Mouse (Mus musculus): Measurements from ENCODE around the gene Btnl6. TPM values are rescaled to one million over a fixed set of nuclear protein-coding genes. Genes with fewer than 3 reads are reported as not detected.
"Not testable (repeated sequence)": the region's sequence is repeated elsewhere in the genome, so short reads cannot be mapped to it uniquely, and the experiment has no call there.

The Btnl6 gene
- polyA plus RNA-seq, 1 experiment from 2014 or later, result not detected

DNA sequence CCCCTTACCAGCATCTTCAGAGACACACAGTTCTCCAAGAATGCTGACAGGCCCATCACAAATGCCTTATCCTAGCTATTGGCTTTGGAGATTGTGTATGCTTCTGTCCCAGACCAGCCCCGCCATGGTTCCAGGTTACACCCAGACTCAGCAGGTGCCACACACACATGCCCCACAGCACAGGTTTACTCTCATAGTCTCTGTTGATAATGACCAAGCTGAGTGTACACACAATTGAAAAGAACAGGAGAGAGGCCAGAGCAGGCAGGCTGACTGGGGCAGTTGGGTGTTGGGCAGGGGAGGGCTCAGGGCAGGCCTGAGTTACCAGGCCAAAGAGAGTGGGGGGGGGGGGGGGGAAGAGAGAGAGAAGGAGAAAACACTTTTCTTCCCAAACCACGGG is 40.7 kb downstream of the Btnl6 start:
- WGBS, result 88% methylated on average over 1 of the region's 2 CpGs
- Histone ChIP-seq H3K4me2 (ENCODE audit: low read depth, low read length) (no peak overlapping the region), H3K4me1 (replicated peaks; ENCODE audit: control insufficient read depth, insufficient read depth, low read length) (no peaks in the 10 kb centered on the region), H3K9ac (ENCODE audit: low read length) (no peak overlapping the region), H3K36me3 (ENCODE audit: control insufficient read depth, insufficient read depth, low read length) (no peaks in the 10 kb centered on the region), H3K27me3 (ENCODE audit: control insufficient read depth, insufficient read depth, low read depth, low read length) (no peaks in the 10 kb centered on the region), H3K9me3 (ENCODE audit: control insufficient read depth, low read length) (no peaks in the 10 kb centered on the region), H3K4me3 (ENCODE audit: low read length) (no peak overlapping the region), H3K27ac (ENCODE audit: low read length) (no peak overlapping the region)
- no peak for ATAC-seq (ENCODE audit: low read depth)

DNA sequence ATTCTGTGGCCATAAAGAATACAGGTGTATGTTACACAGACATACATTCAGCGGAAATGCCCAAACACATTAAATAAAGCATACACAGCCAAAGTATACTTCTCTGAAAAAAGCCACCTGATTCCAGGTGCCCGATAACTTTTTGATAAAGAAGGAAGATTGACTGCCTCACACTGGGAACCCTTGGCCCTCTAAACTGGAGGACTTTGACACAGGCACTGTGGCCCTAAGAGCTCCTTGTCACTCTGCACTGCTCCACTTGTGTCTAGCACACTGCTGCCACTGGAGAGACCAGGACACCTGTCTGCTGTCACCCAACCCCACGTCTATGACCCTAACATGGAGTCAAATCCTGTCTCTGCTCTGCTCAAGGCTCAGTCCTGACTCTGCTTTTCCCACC is 42.1 kb downstream of the Btnl6 start:
- Histone ChIP-seq H3K4me1 (replicated peaks; ENCODE audit: control insufficient read depth, insufficient read depth, low read length) (no peaks in the 10 kb centered on the region), H3K36me3 (ENCODE audit: control insufficient read depth, insufficient read depth, low read length) (no peaks in the 10 kb centered on the region), H3K27ac (ENCODE audit: low read length) (no peak overlapping the region), H3K9me3 (ENCODE audit: control insufficient read depth, low read length) (no peaks in the 10 kb centered on the region), H3K27me3 (ENCODE audit: control insufficient read depth, insufficient read depth, low read depth, low read length) (no peaks in the 10 kb centered on the region), H3K4me3 (ENCODE audit: low read length) (no peak overlapping the region), H3K9ac (ENCODE audit: low read length) (no peak overlapping the region), H3K4me2 (ENCODE audit: low read depth, low read length) (no peak overlapping the region)
- WGBS, result 67% methylated on average over 3 of the region's 3 CpGs
- ATAC-seq (ENCODE audit: low read depth), result no peak

DNA sequence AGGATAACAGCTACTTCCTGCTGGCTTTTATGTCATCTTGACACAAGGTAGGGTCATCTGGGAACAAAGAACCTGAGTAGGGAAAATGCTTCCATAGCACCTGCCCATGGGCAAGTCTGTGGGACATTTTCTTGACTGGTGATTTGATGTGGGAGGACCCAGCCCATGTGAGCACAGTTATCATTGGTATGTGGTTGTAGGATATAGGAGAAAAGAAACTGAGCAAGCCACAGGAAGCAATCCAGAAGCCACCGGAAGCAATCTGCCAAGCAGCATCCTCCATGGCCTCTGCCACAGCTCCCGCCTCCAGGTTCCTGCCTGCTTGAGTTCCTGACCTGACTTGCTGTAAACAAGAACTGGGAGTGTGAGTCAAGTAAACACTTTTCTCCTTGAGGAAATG is 46.7 kb downstream of the Btnl6 start:
- 61% methylated on average over 2 of the region's 2 CpGs for WGBS
- no peak for ATAC-seq (ENCODE audit: low read depth)
- H3K9ac ChIP-seq (ENCODE audit: low read length), result no peak overlapping the region
- H3K4me2 ChIP-seq (ENCODE audit: low read depth, low read length), result no peak overlapping the region
- no peaks in the 10 kb centered on the region for H3K27me3 ChIP-seq (ENCODE audit: control insufficient read depth, insufficient read depth, low read depth, low read length)
- no peak overlapping the region for H3K27ac ChIP-seq (ENCODE audit: low read length)
- H3K9me3 ChIP-seq (ENCODE audit: control insufficient read depth, low read length), result no peaks in the 10 kb centered on the region
- no peaks in the 10 kb centered on the region for H3K36me3 ChIP-seq (ENCODE audit: control insufficient read depth, insufficient read depth, low read length)
- H3K4me3 ChIP-seq (ENCODE audit: low read length), result no peak overlapping the region
- no peaks in the 10 kb centered on the region for H3K4me1 ChIP-seq (replicated peaks; ENCODE audit: control insufficient read depth, insufficient read depth, low read length)

DNA sequence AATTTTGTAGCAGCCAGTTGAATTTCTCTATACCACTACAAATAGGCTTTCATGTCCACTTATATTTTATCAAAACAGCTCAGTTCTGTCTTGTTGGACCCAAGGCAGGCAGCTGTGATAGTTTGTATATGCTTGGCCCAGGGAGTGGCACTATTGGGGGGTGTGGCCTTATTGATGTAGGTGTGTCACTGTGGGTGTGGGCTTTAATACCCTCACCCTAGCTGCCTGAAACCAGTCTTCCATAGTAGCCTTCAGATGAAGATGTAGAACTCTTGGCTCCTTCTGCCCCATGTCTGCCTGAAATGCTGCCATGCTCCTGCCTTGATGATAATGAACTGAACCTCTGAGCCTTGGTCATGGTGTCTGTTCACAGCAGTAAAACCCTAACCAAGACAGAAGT is 51.2 kb downstream of the Btnl6 start:
- ATAC-seq (ENCODE audit: low read depth), result not testable (repeated sequence)

DNA sequence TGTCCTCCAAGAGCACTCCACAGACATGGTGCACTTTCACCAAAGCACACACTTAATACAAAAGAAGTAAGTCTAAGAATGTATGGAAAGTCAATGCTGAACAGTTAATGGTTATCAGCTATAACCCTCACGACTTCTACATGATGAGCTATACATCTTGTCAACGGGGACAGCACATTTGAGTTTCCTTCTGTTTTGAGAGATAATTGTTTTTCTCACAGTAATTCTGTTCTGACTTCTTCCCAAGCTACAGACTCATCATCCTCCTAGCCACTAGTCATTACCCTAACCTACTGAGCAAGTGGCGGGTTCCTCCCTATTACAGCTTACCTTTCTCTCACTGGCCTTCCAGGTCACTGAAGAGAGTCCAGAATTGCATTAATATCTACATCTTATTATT is 57.9 kb downstream of the Btnl6 start:
- ATAC-seq (ENCODE audit: low read depth), result no peak
- Histone ChIP-seq H3K36me3 (ENCODE audit: control insufficient read depth, insufficient read depth, low read length) (no peaks in the 10 kb centered on the region), H3K27me3 (ENCODE audit: control insufficient read depth, insufficient read depth, low read depth, low read length) (no peaks in the 10 kb centered on the region), H3K4me3 (ENCODE audit: low read length) (no peak overlapping the region), H3K27ac (ENCODE audit: low read length) (no peak overlapping the region), H3K9me3 (ENCODE audit: control insufficient read depth, low read length) (no peaks in the 10 kb centered on the region), H3K4me1 (replicated peaks; ENCODE audit: control insufficient read depth, insufficient read depth, low read length) (peaks cover 3% of the 10 kb centered on the region; the same call in 1 of the 2 replicates), H3K9ac (ENCODE audit: low read length) (no peak overlapping the region), H3K4me2 (ENCODE audit: low read depth, low read length) (no peak overlapping the region)
- 75% methylated on average over 3 of the region's 3 CpGs for WGBS

More for the DNA sequence above, 51.2 kb downstream of the Btnl6 start:
- H3K27me3 ChIP-seq (ENCODE audit: control insufficient read depth, insufficient read depth, low read depth, low read length); H3K9me3 ChIP-seq (ENCODE audit: control insufficient read depth, low read length); H3K4me1 ChIP-seq (replicated peaks; ENCODE audit: control insufficient read depth, insufficient read depth, low read length); H3K4me2 ChIP-seq (ENCODE audit: low read depth, low read length); H3K9ac ChIP-seq (ENCODE audit: low read length); H3K27ac ChIP-seq (ENCODE audit: low read length); H3K36me3 ChIP-seq (ENCODE audit: control insufficient read depth, insufficient read depth, low read length); H3K4me3 ChIP-seq (ENCODE audit: low read length): not testable (repeated sequence)

Other genes starting within 250 kb of the Btnl6 start
- gene H2-Aa, start 229.5 kb downstream of the Btnl6 start, polyA plus RNA-seq (2015; fragmentation: Nextera tagmentation; extraction: Ambion mirVana), result 9.0 and 18.1 TPM in 2 replicates
- 6.5 and 13.5 TPM in 2 replicates for gene H2-Eb1, start 211.5 kb downstream of the Btnl6 start, polyA plus RNA-seq (2015; fragmentation: Nextera tagmentation; extraction: Ambion mirVana)
- 0.04 TPM in 1 of 2 replicates, not detected in the other for gene H2-Eb2, start 191.7 kb downstream of the Btnl6 start, polyA plus RNA-seq (2015; fragmentation: Nextera tagmentation; extraction: Ambion mirVana)
- 0.09 TPM in 1 of 2 replicates, not detected in the other for gene Btnl2, start 162.5 kb downstream of the Btnl6 start, polyA plus RNA-seq (2015; fragmentation: Nextera tagmentation; extraction: Ambion mirVana)
- gene Btnl1, start 140.2 kb downstream of the Btnl6 start, polyA plus RNA-seq (2015; fragmentation: Nextera tagmentation; extraction: Ambion mirVana), result not detected in 2 replicates
- gene BC051142, start 118.5 kb downstream of the Btnl6 start, polyA plus RNA-seq (2015; fragmentation: Nextera tagmentation; extraction: Ambion mirVana), result 0.44 TPM in 1 of 2 replicates, not detected in the other
- not detected in 2 replicates for gene Btnl4, start 40.0 kb downstream of the Btnl6 start, polyA plus RNA-seq (2015; fragmentation: Nextera tagmentation; extraction: Ambion mirVana)
- gene Notch4, start 46.9 kb upstream of the Btnl6 start, polyA plus RNA-seq (2015; fragmentation: Nextera tagmentation; extraction: Ambion mirVana), result 9.2 and 10.2 TPM in 2 replicates
- 15.4 and 18.3 TPM in 2 replicates for gene Gpsm3, start 72.5 kb upstream of the Btnl6 start, polyA plus RNA-seq (2015; fragmentation: Nextera tagmentation; extraction: Ambion mirVana)
- 8.5 and 11.4 TPM in 2 replicates for gene Pbx2, start 73.9 kb upstream of the Btnl6 start, polyA plus RNA-seq (2015; fragmentation: Nextera tagmentation; extraction: Ambion mirVana)
- 379 and 478 TPM in 2 replicates for gene Ager, start 80.5 kb upstream of the Btnl6 start, polyA plus RNA-seq (2015; fragmentation: Nextera tagmentation; extraction: Ambion mirVana)
- gene Rnf5, start 86.3 kb upstream of the Btnl6 start, polyA plus RNA-seq (2015; fragmentation: Nextera tagmentation; extraction: Ambion mirVana), result 128 and 129 TPM in 2 replicates
- 52.1 and 56.0 TPM in 2 replicates for gene Agpat1, start 86.9 kb upstream of the Btnl6 start, polyA plus RNA-seq (2015; fragmentation: Nextera tagmentation; extraction: Ambion mirVana)
- gene Egfl8, start 98.6 kb upstream of the Btnl6 start, polyA plus RNA-seq (2015; fragmentation: Nextera tagmentation; extraction: Ambion mirVana), result 3.8 and 4.7 TPM in 2 replicates
- gene Ppt2, start 111.2 kb upstream of the Btnl6 start, polyA plus RNA-seq (2015; fragmentation: Nextera tagmentation; extraction: Ambion mirVana), result 21.0 and 23.9 TPM in 2 replicates
- 0.13 and 0.53 TPM in 2 replicates for gene Prrt1, start 112.2 kb upstream of the Btnl6 start, polyA plus RNA-seq (2015; fragmentation: Nextera tagmentation; extraction: Ambion mirVana)
- 15.2 and 17.5 TPM in 2 replicates for gene Fkbpl, start 127.4 kb upstream of the Btnl6 start, polyA plus RNA-seq (2015; fragmentation: Nextera tagmentation; extraction: Ambion mirVana)
- 77.5 and 80.0 TPM in 2 replicates for gene Atf6b, start 129.8 kb upstream of the Btnl6 start, polyA plus RNA-seq (2015; fragmentation: Nextera tagmentation; extraction: Ambion mirVana)
- gene Tnxb, start 153.2 kb upstream of the Btnl6 start, polyA plus RNA-seq (2015; fragmentation: Nextera tagmentation; extraction: Ambion mirVana), result 0.62 and 1.1 TPM in 2 replicates
- 0.14 and 0.70 TPM in 2 replicates for gene C4b, start 226.5 kb upstream of the Btnl6 start, polyA plus RNA-seq (2015; fragmentation: Nextera tagmentation; extraction: Ambion mirVana)

Data from lung, embryonic 16.5 days (tissue).